Mouse (Mus musculus) heart, adult 2 months (tissue): Measurements from ENCODE around the gene Sec14l5. TPM values are rescaled to one million over a fixed set of nuclear protein-coding genes. Genes with fewer than 3 reads are reported as not detected.

Experiments used
- DNase-seq, 2 experiments: peaks; one replicate each; pipeline ENCODE4 v3.0.0; 2021
- H3K27ac ChIP-seq: fragments of 200-600 bp; 2 replicates; pipeline ENCODE4 v1.8.1; 2022
- H3K27me3 ChIP-seq: fragments of 200-500 bp; 2 replicates; pipeline ENCODE4 v1.6.1; 2012; ENCODE audit warnings: mild to moderate bottlenecking, low read length, inconsistent platforms, mixed read lengths; ENCODE audit not compliant: control insufficient read depth, insufficient read depth
- H3K36me3 ChIP-seq: fragments of 200-500 bp; 2 replicates; pipeline ENCODE4 v1.6.1; 2012; ENCODE audit warnings: low read length, inconsistent platforms; ENCODE audit not compliant: control insufficient read depth, insufficient read depth
- H3K4me1 ChIP-seq: fragments of 200-500 bp; 2 replicates; pipeline ENCODE4 v1.6.1; 2011; ENCODE audit warnings: low read length; ENCODE audit not compliant: control insufficient read depth, insufficient read depth
- H3K4me3 ChIP-seq: fragments of 200-600 bp; 2 replicates; pipeline ENCODE4 v1.8.1; 2022
- H3K79me2 ChIP-seq: fragments of 200-500 bp; replicated peaks from 2 replicates; pipeline ENCODE4 v1.6.1; 2012; ENCODE audit warnings: mild to moderate bottlenecking, inconsistent platforms, low read length, moderate library complexity, mixed read lengths; ENCODE audit not compliant: control insufficient read depth, insufficient read depth
- H3K9ac ChIP-seq: fragments of 200-500 bp; 2 replicates; pipeline ENCODE4 v1.6.1; 2012; ENCODE audit warnings: low read depth, mild to moderate bottlenecking, control low read depth, inconsistent platforms, low read length, mixed read lengths
- CTCF ChIP-seq: fragments of 200-600 bp; IDR thresholded peaks from 2 replicates; pipeline ENCODE4 v1.8.1; 2022; ENCODE audit warnings: antibody characterized with exemption, mild to moderate bottlenecking, moderate library complexity
- EP300 ChIP-seq: fragments of 200-500 bp; IDR thresholded peaks from 2 replicates; pipeline ENCODE4 v1.6.1; 2011; ENCODE audit warnings: low read depth, low read length, control low read depth; ENCODE audit not compliant: insufficient read depth
- POLR2A ChIP-seq: fragments of 200-500 bp; IDR thresholded peaks from 2 replicates; pipeline ENCODE4 v1.6.1; 2011; ENCODE audit warnings: mild to moderate bottlenecking, low read depth, low read length, control low read depth; ENCODE audit not compliant: insufficient read depth
- WGBS: fragments of 180-500 bp; shearing (Covaris S2); methylation state at CpG from one replicate; pipeline ENCODE4 v1.1.7; 2018; 5-methylcytosine and 5-hydroxymethylcytosine counted together
- intact Hi-C: fragments of 180-260 bp; cut with DNase I; formaldehyde crosslinking; loops from one replicate; pipeline ENCODE4 v1.15.1; 2025
- polyA plus RNA-seq: library from polyadenylated mRNA; depleted of rRNA; stranded (reverse); fragments of >200 nt; gene quantifications from 2 replicates; pipeline ENCODE4 v1.2.3, GENCODE M21; 2012
- total RNA-seq, 2 experiments: library from RNA; stranded (reverse); gene quantifications; 2 replicates each; pipeline ENCODE4 v1.2.3; 2021

The Sec14l5 gene
- total and polyA plus RNA-seq, 3 experiments = 0.73 to 2.1 (median 0.78) TPM

- peak; percentile 85 for TF ChIP-seq CTCF
- no peak for TF ChIP-seq POLR2A
- TF ChIP-seq EP300 = no peak
- DNase-seq = peak; percentile 36 to 46
- no peak overlapping the region for H3K4me3 ChIP-seq
- 19% methylated on average over 6 of the region's 6 CpGs for WGBS
- H3K36me3 ChIP-seq = no peaks in the 10 kb centered on the region
- no peaks in the 10 kb centered on the region; the same call in 1 of the 2 replicates for H3K4me1 ChIP-seq
- H3K9ac ChIP-seq = no peak overlapping the region
- intact Hi-C loops = loop anchor here (2.0 kb wide), 1 partner anchor 48 kb away; the partner anchor contains the start of gene Sec14l5
- no peaks in the 10 kb centered on the region for H3K79me2 ChIP-seq
- no peaks in the 10 kb centered on the region for H3K27me3 ChIP-seq
- no peak overlapping the region; the same call in 1 of the 2 replicates for H3K27ac ChIP-seq
Measured at GRCm38 (mm10) chr16:5195080-5195479, 48.2 kb downstream of the Sec14l5 start.

DNA sequence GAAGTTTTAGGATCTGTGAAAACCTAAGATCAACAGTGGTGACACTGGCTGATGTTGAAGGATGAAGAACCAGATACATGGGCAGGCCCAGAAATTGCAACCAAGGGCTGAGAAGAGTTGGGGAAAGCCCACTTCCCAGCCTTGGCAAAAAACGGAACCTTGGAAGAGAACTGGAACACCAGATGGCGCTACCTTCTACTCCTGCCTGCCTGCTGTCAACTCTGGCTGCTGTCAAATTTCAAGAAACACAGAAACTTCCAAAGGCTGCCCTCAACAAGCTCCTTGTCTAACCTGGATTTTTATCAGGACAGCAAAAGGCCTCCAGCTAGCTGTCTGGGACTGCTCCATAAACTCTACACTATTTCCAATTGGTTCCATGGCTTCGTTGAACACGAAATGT, 55.8 kb downstream of the Sec14l5 start:
- Histone ChIP-seq H3K27ac (peak overlapping the region; percentile 24), H3K27me3 (no peaks in the 10 kb centered on the region), H3K36me3 (no peaks in the 10 kb centered on the region), H3K79me2 (no peaks in the 10 kb centered on the region), H3K9ac (no peak overlapping the region), H3K4me1 (peaks cover 1% of the 10 kb centered on the region; the same call in 1 of the 2 replicates), H3K4me3 (peak overlapping the region; percentile 95)
- intact Hi-C loops = loop anchor here (1.0 to 2.0 kb wide), 3 partner anchors 32 to 52 kb away; partner anchors contain the start of gene Eef2kmt
- DNase-seq = peak; percentile 59 to 60
- 12% methylated on average over 4 of the region's 4 CpGs for WGBS
- TF ChIP-seq POLR2A (no peak), CTCF (peak; percentile 87), EP300 (0 out of 2 replicates have a peak, but pooled peaks have one; percentile 43)

GRCm38 (mm10) chr16:5203200-5203599, 56.3 kb downstream of the Sec14l5 start:
- H3K79me2 ChIP-seq = no peaks in the 10 kb centered on the region
- DNase-seq = peak; percentile 48 to 55
- peak overlapping the region; percentile 64 for H3K27ac ChIP-seq
- no peak for TF ChIP-seq EP300
- no peak for TF ChIP-seq POLR2A
- TF ChIP-seq CTCF = no peak
- under 1% methylated on average over 36 of the region's 36 CpGs for WGBS
- H3K4me1 ChIP-seq = peaks cover 1% of the 10 kb centered on the region; the same call in 1 of the 2 replicates
- intact Hi-C loops = loop anchor here (2.0 kb wide), 2 partner anchors 32 to 52 kb away; partner anchors contain the start of gene Eef2kmt
- H3K4me3 ChIP-seq = peak overlapping the region; percentile 95
- no peaks in the 10 kb centered on the region for H3K36me3 ChIP-seq
- no peaks in the 10 kb centered on the region for H3K27me3 ChIP-seq
- H3K9ac ChIP-seq = peak overlapping the region; percentile 82

GRCm38 (mm10) chr16:5203668-5204433, 56.9 kb downstream of the Sec14l5 start, which contains the start of gene Nagpa:
Gene Nagpa (minus strand): TSS chr16:5204012.
- Histone ChIP-seq H3K27me3 (no peaks in the 10 kb centered on the region), H3K9ac (peak within 1 kb of the TSS; percentile 82), H3K27ac (peak within 1 kb of the TSS; percentile 64), H3K79me2 (no peaks in the 10 kb centered on the region), H3K36me3 (no peaks in the 10 kb centered on the region), H3K4me1 (peaks cover 1% of the 10 kb centered on the region; the same call in 1 of the 2 replicates), H3K4me3 (peak within 1 kb of the TSS; percentile 95)
- no peak for TF ChIP-seq CTCF
- peak; percentile 69 for TF ChIP-seq POLR2A
- peak; percentile 84 to 85 for DNase-seq
- intact Hi-C loops = loop anchor here (2.0 kb wide), 2 partner anchors 31 to 51 kb away; partner anchors contain the start of gene Eef2kmt
- 3% methylated on average over 40 of the region's 40 CpGs for WGBS

DNA sequence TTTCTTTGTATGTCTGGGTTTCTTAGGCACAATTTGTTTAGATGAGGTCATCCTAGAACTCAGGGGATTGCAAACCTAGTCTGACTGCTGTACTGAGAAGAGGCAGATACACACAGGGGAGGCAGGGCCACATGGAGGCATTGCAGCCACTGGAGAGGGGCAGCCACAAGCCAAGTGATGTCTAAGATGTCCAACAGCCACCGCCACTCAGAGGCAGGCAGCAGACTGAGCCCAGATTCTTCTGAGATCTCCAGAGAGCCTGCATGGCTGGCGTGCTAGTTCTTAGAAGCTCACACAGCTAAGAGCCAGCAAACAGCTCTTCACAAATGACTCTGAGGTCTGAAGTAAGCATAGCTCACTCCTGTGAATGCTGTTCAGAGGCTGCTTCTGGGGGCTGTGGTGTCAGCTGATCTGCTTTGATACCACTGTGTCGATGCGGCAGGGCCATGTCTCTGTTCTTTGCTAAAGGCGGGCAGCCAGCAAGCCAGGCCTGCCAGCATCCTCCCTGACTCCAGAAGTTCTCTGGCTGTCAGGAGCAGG, 58.6 kb downstream of the Sec14l5 start:
- no peaks in the 10 kb centered on the region for H3K36me3 ChIP-seq
- 72% methylated on average over 5 of the region's 5 CpGs for WGBS
- no peak for TF ChIP-seq CTCF
- TF ChIP-seq POLR2A = no peak
- TF ChIP-seq EP300 = no peak
- H3K4me3 ChIP-seq = no peak overlapping the region
- no peak overlapping the region for H3K27ac ChIP-seq
- no peak overlapping the region for H3K9ac ChIP-seq
- DNase-seq = no peak
- H3K4me1 ChIP-seq = peaks cover 1% of the 10 kb centered on the region; the same call in 1 of the 2 replicates
- no peaks in the 10 kb centered on the region for H3K27me3 ChIP-seq
- no peaks in the 10 kb centered on the region for H3K79me2 ChIP-seq
- intact Hi-C loops = no loop called here
